Mouse (Mus musculus): ENCODE data around the gene Ubash3b. TPM values are rescaled to one million over a fixed set of nuclear protein-coding genes. Genes with fewer than 3 reads are reported as not detected.

Ubash3b gene
- polyA plus RNA-seq, 1 experiment from 2014 or later = 3.4 TPM

GRCm38 (mm10) chr9:41156720-41157019, 4.8 kb downstream of the Ubash3b start:
- Histone ChIP-seq H3K36me3 (ENCODE audit: control insufficient read depth, insufficient read depth, low read length) (no peaks in the 10 kb centered on the region), H3K9ac (ENCODE audit: low read depth, low read length) (peak overlapping the region; percentile 76), H3K4me1 (ENCODE audit: control insufficient read depth, insufficient read depth, low read length) (peaks cover 19% of the 10 kb centered on the region), H3K4me3 (ENCODE audit: low read length) (peak overlapping the region; percentile 85), H3K9me3 (ENCODE audit: control insufficient read depth, low read length) (no peaks in the 10 kb centered on the region), H3K27me3 (replicated peaks; ENCODE audit: control insufficient read depth, insufficient read depth, low read length) (peaks cover 14% of the 10 kb centered on the region; the same call in 1 of the 2 replicates), H3K4me2 (ENCODE audit: low read depth, low read length) (peak overlapping the region; percentile 93), H3K27ac (ENCODE audit: low read length) (no peak overlapping the region)
- ATAC-seq = no peak
- 1% methylated on average over 20 of the region's 20 CpGs for WGBS

DNA sequence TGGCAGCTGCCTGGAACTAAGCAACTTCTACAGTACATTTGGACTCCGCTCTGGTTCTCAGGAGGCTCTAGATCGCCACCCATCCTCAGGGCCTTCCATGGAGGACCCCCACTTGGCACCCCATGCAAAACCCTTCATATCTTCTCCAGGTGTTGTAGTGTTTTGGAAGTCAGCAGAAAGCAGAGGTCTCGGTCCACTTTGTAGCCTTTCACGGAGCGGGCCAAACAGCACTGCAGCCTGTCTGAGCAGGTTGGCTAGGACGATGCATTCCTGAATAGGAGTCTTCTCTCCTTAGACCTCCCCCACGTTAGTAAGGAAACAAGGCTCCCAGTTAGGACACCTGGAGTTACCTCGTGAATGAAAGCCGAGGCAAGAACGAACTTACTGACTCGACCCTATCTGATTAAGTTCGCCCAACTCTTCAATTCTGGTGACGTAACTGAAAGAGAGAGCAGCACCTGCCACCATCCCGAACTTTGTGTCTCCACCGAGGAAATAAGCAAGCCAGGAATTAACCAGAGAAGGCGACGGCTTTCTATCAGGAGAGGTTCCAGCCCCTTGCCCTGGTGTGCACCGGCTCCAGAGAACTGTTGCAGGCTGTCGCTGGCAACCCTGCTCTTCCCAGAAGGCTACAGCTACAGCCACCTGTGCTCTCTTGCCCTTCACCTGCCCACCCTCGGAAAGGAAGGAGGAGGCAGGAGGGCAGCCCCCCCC, 5.3 kb downstream of the Ubash3b start:
- WGBS = 26% methylated on average over 20 of the region's 20 CpGs
- Histone ChIP-seq H3K4me1 (ENCODE audit: control insufficient read depth, insufficient read depth, low read length) (peaks cover 19% of the 10 kb centered on the region), H3K9ac (ENCODE audit: low read depth, low read length) (peak overlapping the region; percentile 76; the same call in 1 of the 2 replicates), H3K27ac (ENCODE audit: low read length) (no peak overlapping the region), H3K4me3 (ENCODE audit: low read length) (peak overlapping the region; percentile 85), H3K36me3 (ENCODE audit: control insufficient read depth, insufficient read depth, low read length) (no peaks in the 10 kb centered on the region), H3K4me2 (ENCODE audit: low read depth, low read length) (peak overlapping the region; percentile 93), H3K27me3 (replicated peaks; ENCODE audit: control insufficient read depth, insufficient read depth, low read length) (peaks cover 14% of the 10 kb centered on the region; the same call in 1 of the 2 replicates), H3K9me3 (ENCODE audit: control insufficient read depth, low read length) (no peaks in the 10 kb centered on the region)
- ATAC-seq = no peak

DNA sequence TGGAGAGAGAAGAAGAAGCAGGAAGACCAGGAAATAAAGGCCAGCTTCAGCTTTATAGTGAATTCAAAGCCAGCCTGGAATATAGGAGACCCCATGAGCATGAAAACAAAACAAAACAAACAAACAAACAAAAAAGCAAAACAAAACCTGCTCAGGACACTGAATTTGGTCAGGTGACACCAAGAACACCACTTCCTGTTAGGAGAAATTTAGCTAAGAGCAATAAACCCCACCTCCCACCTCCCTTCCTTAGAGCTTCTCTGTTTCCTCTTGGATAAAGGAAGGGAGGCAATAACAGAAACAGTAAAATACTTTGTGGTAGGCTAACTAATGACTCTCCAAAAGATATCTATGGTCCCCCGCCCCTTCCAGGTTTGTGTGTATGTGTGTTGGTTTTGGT, 7.5 kb downstream of the Ubash3b start:
- Histone ChIP-seq H3K9ac (ENCODE audit: low read depth, low read length) (no peak overlapping the region), H3K4me2 (ENCODE audit: low read depth, low read length) (no peak overlapping the region), H3K27me3 (replicated peaks; ENCODE audit: control insufficient read depth, insufficient read depth, low read length) (peaks cover 14% of the 10 kb centered on the region; the same call in 1 of the 2 replicates), H3K4me1 (ENCODE audit: control insufficient read depth, insufficient read depth, low read length) (peaks cover 19% of the 10 kb centered on the region), H3K4me3 (ENCODE audit: low read length) (no peak overlapping the region), H3K36me3 (ENCODE audit: control insufficient read depth, insufficient read depth, low read length) (no peaks in the 10 kb centered on the region), H3K27ac (ENCODE audit: low read length) (no peak overlapping the region), H3K9me3 (ENCODE audit: control insufficient read depth, low read length) (no peaks in the 10 kb centered on the region)
- ATAC-seq = no peak
- 90% methylated on average over 1 of the region's 1 CpGs for WGBS

GRCm38 (mm10) chr9:41153050-41153449, 8.4 kb downstream of the Ubash3b start:
- ATAC-seq = no peak
- Histone ChIP-seq H3K9ac (ENCODE audit: low read depth, low read length) (no peak overlapping the region), H3K36me3 (ENCODE audit: control insufficient read depth, insufficient read depth, low read length) (no peaks in the 10 kb centered on the region), H3K27me3 (replicated peaks; ENCODE audit: control insufficient read depth, insufficient read depth, low read length) (peaks cover 14% of the 10 kb centered on the region; the same call in 1 of the 2 replicates), H3K4me3 (ENCODE audit: low read length) (no peak overlapping the region), H3K4me2 (ENCODE audit: low read depth, low read length) (no peak overlapping the region), H3K27ac (ENCODE audit: low read length) (no peak overlapping the region), H3K9me3 (ENCODE audit: control insufficient read depth, low read length) (no peaks in the 10 kb centered on the region), H3K4me1 (ENCODE audit: control insufficient read depth, insufficient read depth, low read length) (peaks cover 19% of the 10 kb centered on the region)
- WGBS = 51% methylated on average over 5 of the region's 5 CpGs

DNA sequence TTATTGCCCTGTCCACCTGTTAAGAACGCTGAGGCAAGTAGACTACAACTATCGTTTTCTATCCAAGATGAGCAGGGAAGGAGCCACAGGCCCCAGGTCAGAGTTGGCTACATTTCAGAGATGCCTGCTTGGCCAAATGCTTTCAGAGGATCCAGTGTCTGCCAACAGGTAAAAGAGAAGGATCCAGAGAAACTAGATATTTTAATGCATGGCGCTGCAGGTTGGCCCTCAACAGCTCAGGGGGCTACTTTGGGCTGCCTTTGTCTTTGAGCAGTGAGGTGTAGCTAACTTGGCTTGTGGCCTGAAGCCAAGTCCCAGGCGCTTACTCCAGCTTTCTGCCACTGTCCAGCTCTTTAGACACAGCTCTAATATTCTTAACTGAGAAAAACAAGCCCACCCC, 10.0 kb downstream of the Ubash3b start:
- no peak overlapping the region for H3K27ac ChIP-seq (ENCODE audit: low read length)
- ATAC-seq = no peak

GRCm38 (mm10) chr9:41149896-41150295, 11.6 kb downstream of the Ubash3b start:
- Histone ChIP-seq H3K4me1 (ENCODE audit: control insufficient read depth, insufficient read depth, low read length) (peaks cover 14% of the 10 kb centered on the region; the same call in 1 of the 2 replicates), H3K4me3 (ENCODE audit: low read length) (no peak overlapping the region), H3K36me3 (ENCODE audit: control insufficient read depth, insufficient read depth, low read length) (no peaks in the 10 kb centered on the region), H3K27ac (ENCODE audit: low read length) (no peak overlapping the region), H3K9me3 (ENCODE audit: control insufficient read depth, low read length) (no peaks in the 10 kb centered on the region), H3K9ac (ENCODE audit: low read depth, low read length) (no peak overlapping the region), H3K27me3 (replicated peaks; ENCODE audit: control insufficient read depth, insufficient read depth, low read length) (no peaks in the 10 kb centered on the region), H3K4me2 (ENCODE audit: low read depth, low read length) (no peak overlapping the region)
- 56% methylated on average over 2 of the region's 2 CpGs for WGBS
- no peak for ATAC-seq

More for the DNA sequence above, 10.0 kb downstream of the Ubash3b start:
- no peak overlapping the region for H3K4me2 ChIP-seq (ENCODE audit: low read depth, low read length)
- H3K4me1 ChIP-seq (ENCODE audit: control insufficient read depth, insufficient read depth, low read length) = peaks cover 20% of the 10 kb centered on the region; the same call in 1 of the 2 replicates
- 90% methylated on average over 4 of the region's 4 CpGs for WGBS
- H3K4me3 ChIP-seq (ENCODE audit: low read length) = no peak overlapping the region
- no peaks in the 10 kb centered on the region for H3K9me3 ChIP-seq (ENCODE audit: control insufficient read depth, low read length)
- no peak overlapping the region for H3K9ac ChIP-seq (ENCODE audit: low read depth, low read length)
- H3K36me3 ChIP-seq (ENCODE audit: control insufficient read depth, insufficient read depth, low read length) = no peaks in the 10 kb centered on the region
- peaks cover 11% of the 10 kb centered on the region; the same call in 1 of the 2 replicates for H3K27me3 ChIP-seq (replicated peaks; ENCODE audit: control insufficient read depth, insufficient read depth, low read length)

- ATAC-seq = no peak
- no peaks in the 10 kb centered on the region for H3K9me3 ChIP-seq (ENCODE audit: control insufficient read depth, low read length)
- H3K4me2 ChIP-seq (ENCODE audit: low read depth, low read length) = no peak overlapping the region
These were observed 12.3 kb downstream of the Ubash3b start for GRCm38 (mm10) chr9:41149079-41149676.

DNA sequence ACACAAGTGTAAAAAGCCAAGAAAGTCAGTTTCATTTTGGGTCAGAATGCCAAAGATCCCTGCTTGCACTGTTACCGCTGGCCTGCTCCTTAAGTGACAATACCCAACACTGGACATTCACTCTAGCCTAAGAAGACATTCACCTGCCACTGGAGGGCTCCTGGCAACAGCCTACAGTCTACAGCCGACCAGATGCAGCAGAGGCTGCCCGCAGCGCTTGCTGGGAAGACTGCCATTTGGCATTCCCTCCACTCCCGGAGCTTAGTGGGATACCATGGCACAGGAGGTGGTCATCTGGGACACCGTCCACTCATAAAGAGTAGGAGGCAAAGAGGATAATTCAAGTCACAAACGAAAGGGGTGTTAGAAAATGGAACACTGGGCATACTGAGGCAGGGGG, 12.9 kb downstream of the Ubash3b start:
- ATAC-seq = no peak
- WGBS = 80% methylated on average over 7 of the region's 7 CpGs
- no peaks in the 10 kb centered on the region for H3K36me3 ChIP-seq (ENCODE audit: control insufficient read depth, insufficient read depth, low read length)
- H3K4me2 ChIP-seq (ENCODE audit: low read depth, low read length) = no peak overlapping the region
- no peak overlapping the region for H3K9ac ChIP-seq (ENCODE audit: low read depth, low read length)
- no peak overlapping the region for H3K4me3 ChIP-seq (ENCODE audit: low read length)
- H3K4me1 ChIP-seq (ENCODE audit: control insufficient read depth, insufficient read depth, low read length) = peaks cover 14% of the 10 kb centered on the region; the same call in 1 of the 2 replicates
- no peaks in the 10 kb centered on the region for H3K27me3 ChIP-seq (replicated peaks; ENCODE audit: control insufficient read depth, insufficient read depth, low read length)
- H3K27ac ChIP-seq (ENCODE audit: low read length) = no peak overlapping the region
- H3K9me3 ChIP-seq (ENCODE audit: control insufficient read depth, low read length) = no peaks in the 10 kb centered on the region

More at GRCm38 (mm10) chr9:41149079-41149676, 12.3 kb downstream of the Ubash3b start:
- Histone ChIP-seq H3K4me1 (ENCODE audit: control insufficient read depth, insufficient read depth, low read length) (peaks cover 14% of the 10 kb centered on the region; the same call in 1 of the 2 replicates), H3K4me3 (ENCODE audit: low read length) (no peak overlapping the region), H3K27me3 (replicated peaks; ENCODE audit: control insufficient read depth, insufficient read depth, low read length) (no peaks in the 10 kb centered on the region), H3K36me3 (ENCODE audit: control insufficient read depth, insufficient read depth, low read length) (no peaks in the 10 kb centered on the region), H3K27ac (ENCODE audit: low read length) (no peak overlapping the region), H3K9ac (ENCODE audit: low read depth, low read length) (no peak overlapping the region)
- WGBS = 56% methylated on average over 6 of the region's 6 CpGs

GRCm38 (mm10) chr9:41147203-41147842, 14.2 kb downstream of the Ubash3b start:
- peaks cover 10% of the 10 kb centered on the region; the same call in 1 of the 2 replicates for H3K4me1 ChIP-seq (ENCODE audit: control insufficient read depth, insufficient read depth, low read length)
- H3K36me3 ChIP-seq (ENCODE audit: control insufficient read depth, insufficient read depth, low read length) = no peaks in the 10 kb centered on the region
- peak overlapping the region; percentile 71 for H3K27ac ChIP-seq (ENCODE audit: low read length)
- no peaks in the 10 kb centered on the region for H3K9me3 ChIP-seq (ENCODE audit: control insufficient read depth, low read length)
- ATAC-seq = peak; percentile 76
- peak overlapping the region; percentile 43 for H3K4me2 ChIP-seq (ENCODE audit: low read depth, low read length)
- H3K4me3 ChIP-seq (ENCODE audit: low read length) = no peak overlapping the region
- no peaks in the 10 kb centered on the region for H3K27me3 ChIP-seq (replicated peaks; ENCODE audit: control insufficient read depth, insufficient read depth, low read length)
- WGBS = 32% methylated on average over 13 of the region's 13 CpGs
- peak overlapping the region; percentile 54; the same call in 1 of the 2 replicates for H3K9ac ChIP-seq (ENCODE audit: low read depth, low read length)

Data from intestine, embryonic 16.5 days (tissue).